Mouse (Mus musculus) CH12F3 (cell line): ENCODE measurements around the gene Mapk13.
"Not testable (repeated sequence)": the region's sequence is repeated elsewhere in the genome, so short reads cannot be mapped to it uniquely, and the experiment has no call there.

Experiments
- in situ Hi-C: fragments of 300-500 bp; cut with MboI; formaldehyde crosslinking; loops from 2 replicates; pipeline ENCODE4 v1.14.3; 2020; ENCODE audit warnings: low sequenced_read_pairs

Mapk13 gene

GRCm38 (mm10) chr17:28769121-28769874 lies at the start of gene Mapk13:
TSS of gene Mapk13 (plus strand) at chr17:28769297.
- in situ Hi-C loops: no loop called here

GRCm38 (mm10) chr17:28725783-28726182 lies 43.3 kb upstream of the Mapk13 start, which contains the start of gene AC170998.1:
TSS of gene AC170998.1 (plus strand) at chr17:28726083.
- in situ Hi-C loops: no loop called here

GRCm38 (mm10) chr17:28727511-28727910 lies 41.6 kb upstream of the Mapk13 start:
- in situ Hi-C loops: not testable (repeated sequence)

- in situ Hi-C loops: no loop called here
Measured at GRCm38 (mm10) chr17:28735317-28736105, 33.6 kb upstream of the Mapk13 start.

DNA sequence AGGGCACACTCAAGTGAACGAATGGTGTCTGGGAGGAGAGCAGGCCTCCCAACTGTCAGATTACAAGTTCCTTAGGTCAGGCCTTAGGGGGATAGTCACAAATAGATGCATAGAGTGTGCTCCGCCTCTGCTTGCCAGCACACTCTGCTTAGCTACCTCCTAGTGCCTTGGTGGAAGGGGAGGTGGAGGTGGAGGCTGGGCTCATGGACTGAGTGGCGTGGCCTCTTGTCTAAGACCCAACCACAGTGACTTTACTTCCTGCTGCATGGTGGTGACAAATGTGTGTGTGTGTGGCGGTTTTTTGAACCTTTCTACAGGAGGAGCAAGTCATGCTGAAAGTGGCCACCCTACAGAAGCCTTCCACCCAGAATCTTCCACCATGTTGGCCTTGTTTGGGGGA lies 32.6 kb upstream of the Mapk13 start:
- in situ Hi-C loops: no loop called here

DNA sequence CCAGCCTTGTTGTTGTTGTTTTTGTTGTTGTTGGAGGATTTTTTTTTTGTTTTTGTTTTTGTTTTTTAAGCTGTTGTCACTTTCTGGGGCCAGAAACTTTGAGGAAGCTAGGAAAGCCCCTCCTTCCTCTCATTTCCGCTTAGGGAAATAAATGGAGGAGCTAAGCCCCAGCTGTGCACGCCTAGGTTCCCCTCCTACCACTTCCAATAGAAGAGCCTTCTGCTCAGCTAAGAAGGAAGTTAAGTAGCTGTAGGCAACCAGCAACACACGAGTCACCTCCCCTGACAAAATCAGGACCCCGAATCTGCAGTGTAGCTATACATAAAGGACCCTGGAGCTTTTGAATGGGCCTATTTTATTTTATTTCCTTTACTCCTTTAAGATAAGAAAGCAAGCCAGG lies 31.1 kb upstream of the Mapk13 start:
- in situ Hi-C loops: no loop called here

GRCm38 (mm10) chr17:28739244-28739643 lies 29.9 kb upstream of the Mapk13 start:
- in situ Hi-C loops: no loop called here

DNA sequence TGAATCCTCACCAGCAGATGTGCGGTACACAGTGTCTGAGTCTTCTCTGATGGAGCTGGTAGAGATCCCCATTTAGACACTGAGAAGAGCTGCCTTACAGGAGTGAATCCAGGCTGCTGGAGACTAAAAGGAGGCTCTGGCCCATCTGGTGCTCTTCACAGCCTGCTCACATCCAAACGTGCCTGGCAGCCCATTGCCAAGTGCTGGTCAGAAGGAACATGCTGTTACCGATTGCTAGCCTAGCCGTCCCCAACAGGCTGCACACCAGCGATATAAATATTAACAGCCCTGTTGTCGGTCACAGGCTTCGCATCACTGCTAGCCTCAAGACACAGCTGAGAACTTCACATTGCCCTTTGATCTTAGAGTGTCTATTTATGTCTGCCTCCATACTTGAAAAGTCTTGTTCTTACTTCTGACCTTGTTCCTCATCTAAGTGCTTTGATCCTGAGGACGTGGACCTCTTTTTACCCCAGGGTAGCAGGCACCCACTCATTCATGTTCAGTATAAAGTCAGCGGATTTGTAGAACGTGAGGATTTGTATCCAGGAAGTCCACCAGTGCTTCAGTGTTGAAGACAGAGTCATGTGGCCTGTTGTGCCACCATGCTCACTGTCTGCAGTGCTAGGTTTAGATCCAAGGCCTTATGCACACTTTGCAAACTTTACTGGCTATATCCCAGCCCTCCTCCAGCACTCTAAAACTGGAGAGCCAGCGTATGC lies 25.8 kb upstream of the Mapk13 start:
- in situ Hi-C loops: no loop called here

DNA sequence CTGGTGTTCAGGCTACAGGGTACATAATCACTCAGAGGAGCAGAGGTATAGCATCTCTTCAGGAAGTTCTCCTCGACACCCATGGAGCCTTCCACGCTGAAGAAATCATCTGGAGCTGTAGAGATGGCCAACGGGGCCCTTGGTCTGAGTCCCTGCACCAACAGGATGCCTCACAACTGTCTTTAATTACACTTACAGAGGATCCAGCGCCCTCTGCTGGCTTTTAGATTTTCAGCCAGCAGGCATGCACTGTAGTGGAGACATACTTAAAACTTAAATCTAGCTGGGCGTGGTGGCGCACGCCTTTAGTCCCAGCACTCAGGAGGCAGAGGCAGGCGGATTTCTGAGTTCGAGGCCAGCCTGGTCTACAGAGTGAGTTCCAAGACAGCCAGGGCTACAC lies 25.2 kb upstream of the Mapk13 start:
- in situ Hi-C loops: no loop called here

DNA sequence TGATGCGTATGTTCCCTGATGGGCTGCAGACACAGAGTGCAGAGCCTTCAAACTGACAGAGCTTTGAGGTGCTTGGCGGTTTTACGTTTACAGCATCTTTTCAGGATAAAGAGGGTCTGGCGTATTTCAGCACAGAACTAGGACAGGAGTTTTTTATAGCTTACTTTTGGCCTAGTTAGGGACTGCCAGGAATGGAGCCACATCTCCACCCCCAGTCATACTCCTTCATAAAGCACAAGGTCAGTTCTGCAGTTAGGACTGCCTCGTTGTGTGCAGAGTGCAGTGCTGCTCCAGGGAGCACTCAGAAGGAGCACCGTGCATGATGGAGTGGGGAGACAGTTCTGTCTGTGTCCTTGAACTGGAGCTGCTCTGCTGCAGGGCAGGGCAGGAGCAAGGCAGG lies 23.3 kb upstream of the Mapk13 start:
- in situ Hi-C loops: no loop called here

DNA sequence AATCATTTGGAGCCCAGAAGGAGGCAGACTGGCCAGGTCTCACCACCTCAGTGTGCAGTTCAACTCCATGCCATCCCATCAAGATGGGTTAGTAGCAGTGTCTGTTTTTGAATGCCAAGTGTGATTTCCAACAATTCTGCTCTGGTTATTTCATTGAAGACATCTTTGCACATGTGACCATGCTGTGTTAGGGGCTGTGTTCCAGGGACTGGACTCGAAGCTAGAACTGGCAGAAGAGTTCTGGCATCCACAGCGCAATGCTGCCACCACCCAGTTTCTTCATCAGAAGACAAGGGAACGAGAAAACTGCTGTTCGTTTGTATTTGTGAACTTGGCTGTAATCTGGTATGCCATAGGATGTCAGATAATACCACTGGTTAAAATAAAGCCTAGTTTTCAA lies 21.1 kb upstream of the Mapk13 start:
- in situ Hi-C loops: no loop called here

DNA sequence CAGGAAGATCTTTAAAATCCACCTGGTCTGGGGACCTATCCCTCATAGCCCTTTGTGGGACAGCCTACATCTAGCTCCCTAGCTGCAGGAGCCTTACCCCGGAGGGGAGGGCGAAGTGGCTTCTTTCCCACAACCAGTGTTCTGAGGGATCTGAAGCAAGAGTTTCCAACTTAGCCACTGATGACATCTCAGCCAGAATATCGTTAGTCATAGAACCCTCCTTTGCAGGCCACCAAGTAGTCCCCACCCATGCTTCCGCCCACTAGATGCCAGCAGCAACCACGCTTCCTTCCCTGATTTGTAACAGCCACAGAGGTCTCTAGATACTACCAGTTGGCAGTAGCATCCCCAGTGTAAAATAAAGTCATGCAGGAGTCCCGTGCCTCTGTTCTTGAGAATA lies 18.5 kb upstream of the Mapk13 start:
- in situ Hi-C loops: no loop called here

GRCm38 (mm10) chr17:28756447-28756846 lies 12.7 kb upstream of the Mapk13 start:
- in situ Hi-C loops: no loop called here

GRCm38 (mm10) chr17:28757470-28757869 lies 11.6 kb upstream of the Mapk13 start:
- in situ Hi-C loops: no loop called here

- in situ Hi-C loops: no loop called here
Measured at GRCm38 (mm10) chr17:28760736-28761312, 8.3 kb upstream of the Mapk13 start.

DNA sequence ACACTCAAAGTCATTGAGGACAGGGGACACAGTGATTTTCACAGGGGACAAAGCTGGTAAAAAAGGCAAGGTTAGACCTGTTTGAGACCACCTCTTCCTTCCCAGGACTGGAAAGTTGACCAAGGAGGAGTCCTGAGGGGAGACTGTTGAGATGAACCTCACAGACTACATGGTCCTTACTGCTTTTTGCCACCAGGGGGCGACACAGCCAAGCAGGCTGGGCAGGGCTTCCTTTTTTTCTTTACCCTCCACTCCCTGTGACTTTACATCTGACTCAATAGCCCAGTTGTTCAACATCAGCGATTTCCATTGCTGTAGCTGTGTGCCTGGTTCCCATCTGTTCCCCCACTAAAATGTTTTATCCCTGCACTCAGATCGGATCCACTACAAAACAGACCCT lies 7.2 kb upstream of the Mapk13 start:
- in situ Hi-C loops: no loop called here

DNA sequence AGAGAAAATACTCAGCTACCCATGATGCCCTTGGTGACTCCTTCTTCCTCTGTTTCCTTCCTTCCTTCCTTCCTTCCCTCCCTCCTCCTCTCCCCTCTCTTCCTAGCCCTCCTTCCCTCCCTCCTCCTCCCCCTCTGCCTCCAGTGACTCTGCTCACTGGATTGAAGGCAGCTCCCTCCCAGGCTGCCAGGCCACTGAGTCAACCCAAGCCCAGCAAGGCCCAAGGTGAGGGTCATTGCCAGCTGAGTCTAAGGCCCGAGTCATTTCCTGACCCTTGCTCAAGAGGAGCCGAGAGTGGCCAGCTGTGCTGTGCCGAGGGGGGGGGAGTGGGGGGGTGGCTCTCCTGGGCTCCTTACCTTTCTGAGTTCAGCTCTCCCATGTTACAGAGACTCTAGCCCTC lies 2.9 kb upstream of the Mapk13 start:
- in situ Hi-C loops: no loop called here

DNA sequence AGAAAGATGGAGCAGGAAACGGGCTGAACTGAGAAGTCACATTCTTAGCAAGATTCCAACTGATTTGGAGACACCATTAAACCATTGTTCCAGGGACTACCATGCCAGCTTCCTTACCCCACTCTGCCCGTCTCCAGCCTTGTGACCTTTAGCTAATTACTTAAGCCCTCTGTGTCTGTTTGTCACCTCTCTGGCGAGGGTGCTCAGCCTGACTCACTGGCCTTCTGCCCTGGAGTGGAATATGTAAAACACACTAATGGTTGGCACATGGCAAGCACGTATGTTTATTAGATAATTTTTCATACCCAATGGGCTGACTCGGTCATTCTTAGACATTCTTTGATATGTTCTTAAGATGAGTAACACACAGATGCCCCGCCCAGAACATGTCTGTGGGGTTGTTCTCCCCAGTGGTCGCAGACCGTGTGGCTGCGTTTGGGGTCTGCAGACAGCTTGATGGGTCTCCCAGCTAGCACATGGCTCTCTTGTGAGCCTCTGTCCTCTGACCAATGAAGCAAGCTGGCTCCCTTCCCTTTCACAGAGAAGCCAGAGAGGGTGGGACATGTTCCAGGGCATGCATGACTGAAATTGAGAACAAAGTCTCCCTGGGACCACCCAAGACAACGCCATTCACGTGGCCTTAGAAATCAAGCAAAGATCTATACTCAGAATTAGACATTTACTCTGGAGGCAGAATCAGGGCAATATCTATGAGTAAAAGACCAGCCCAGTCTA lies 2.1 kb upstream of the Mapk13 start:
- in situ Hi-C loops: no loop called here

- in situ Hi-C loops: no loop called here
Measured at GRCm38 (mm10) chr17:28769875-28770421, 851 bp downstream of the Mapk13 start.

DNA sequence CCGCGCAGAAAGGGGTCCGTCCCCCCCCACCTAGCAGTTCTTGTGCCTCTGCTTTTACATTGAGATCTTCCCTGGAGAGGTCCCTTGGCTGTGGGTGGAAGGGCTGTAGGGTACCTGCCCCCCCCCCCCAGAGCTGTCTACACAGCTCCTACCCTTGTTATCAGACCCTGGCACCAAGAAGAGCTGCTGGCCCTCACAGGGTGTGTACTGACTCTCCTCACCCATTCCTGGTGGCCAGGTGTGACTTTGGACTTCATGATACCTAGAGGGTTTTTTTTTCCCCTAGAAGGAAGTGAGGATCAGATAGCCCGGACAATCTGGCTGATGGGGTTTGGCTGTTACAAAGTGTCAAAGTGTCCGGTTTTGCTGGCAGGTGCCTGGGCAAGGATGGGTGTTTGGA lies 2.2 kb downstream of the Mapk13 start:
- in situ Hi-C loops: no loop called here
